Mouse (Mus musculus) hindbrain, embryonic 14.5 days (tissue): ENCODE data around the gene Olfr1302. TPM values are rescaled to one million over a fixed set of nuclear protein-coding genes. Genes with fewer than 3 reads are reported as not detected.

Experiments
- ATAC-seq: fragments of 200-750 bp; cut with Nextera tagmentation; 2 replicates; pipeline ENCODE4 v1.8.0; 2017; ENCODE audit warnings: moderate number of reproducible peaks, mild to moderate bottlenecking, moderate TSS enrichment, moderate library complexity; ENCODE audit not compliant: low FRiP score
- DNase-seq: peaks from one replicate; pipeline ENCODE4 v3.0.0-alpha.2; 2015; ENCODE audit warnings: low spot score
- H3K27ac ChIP-seq: fragments of 300-500 bp; sonication (generic); 2 replicates; pipeline ENCODE4 v1.5.1; 2014; ENCODE audit warnings: mild to moderate bottlenecking, moderate library complexity
- H3K27me3 ChIP-seq: fragments of 300-500 bp; sonication (generic); 2 replicates; pipeline ENCODE4 v1.6.1; 2014; ENCODE audit warnings: mild to moderate bottlenecking, low read length, mixed read lengths; ENCODE audit not compliant: control insufficient read depth, insufficient read depth
- H3K36me3 ChIP-seq: fragments of 300-500 bp; sonication (generic); replicated peaks from 2 replicates; pipeline ENCODE4 v1.6.1; 2014; ENCODE audit not compliant: control insufficient read depth, insufficient read depth
- H3K4me1 ChIP-seq: fragments of 300-500 bp; sonication (generic); replicated peaks from 2 replicates; pipeline ENCODE4 v1.6.1; 2014; ENCODE audit warnings: antibody characterized with exemption, low read length, mixed read lengths; ENCODE audit not compliant: control insufficient read depth, insufficient read depth
- H3K4me2 ChIP-seq: fragments of 300-500 bp; sonication (generic); replicated peaks from 2 replicates; pipeline ENCODE4 v1.6.1; 2014; ENCODE audit warnings: mild to moderate bottlenecking, moderate library complexity
- H3K4me3 ChIP-seq: fragments of 300-500 bp; sonication (generic); replicated peaks from 2 replicates; pipeline ENCODE4 v1.5.1; 2014; ENCODE audit warnings: mild to moderate bottlenecking, low read length
- H3K9ac ChIP-seq: fragments of 300-500 bp; sonication (generic); 2 replicates; pipeline ENCODE4 v1.6.1; 2014
- H3K9me3 ChIP-seq: fragments of 300-500 bp; sonication (generic); 2 replicates; pipeline ENCODE4 v1.6.1; 2016; ENCODE audit warnings: low read length; ENCODE audit not compliant: control insufficient read depth
- WGBS: fragments of 180-500 bp; shearing (Covaris S2); extraction: QIAGEN DNeasy Blood & Tissue Kit; methylation state at CpG from one replicate; pipeline ENCODE4 v1.1.7; 2014; 5-methylcytosine and 5-hydroxymethylcytosine counted together
- polyA plus RNA-seq: library from polyadenylated mRNA; unstranded; fragments of >200 nt; fragmentation: Nextera tagmentation; extraction: Ambion mirVana; gene quantifications from 2 replicates; pipeline ENCODE4 v1.2.1, GENCODE M21; 2014

The Olfr1302 gene
- not detected in 2 replicates for polyA plus RNA-seq

DNA sequence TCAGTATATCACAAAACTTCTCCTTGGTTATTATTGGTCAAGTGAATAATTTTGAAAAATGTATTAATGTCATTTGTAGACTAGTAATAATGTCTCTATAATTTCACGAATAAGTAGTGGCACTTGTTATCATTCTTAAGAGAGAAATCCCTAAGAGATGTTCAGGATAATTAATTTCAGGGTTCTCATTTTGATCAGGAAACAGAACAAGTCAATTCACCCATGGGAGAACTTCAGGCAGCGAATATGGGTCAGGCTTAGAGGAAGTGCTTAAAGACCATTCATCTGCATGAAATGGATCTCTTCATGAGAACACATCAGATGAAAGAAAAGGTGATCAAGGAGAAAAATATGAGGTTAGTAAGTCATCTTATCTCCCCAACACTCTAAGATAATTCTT lies at the start of gene Olfr1302:
TSS of gene Olfr1302 (plus strand) at position 301 of the 400 bp plus-strand sequence.
- no peak for DNase-seq
- Histone ChIP-seq H3K4me2 (no peak within 1 kb of the TSS), H3K4me3 (no peak within 1 kb of the TSS), H3K4me1 (no peaks in the 10 kb centered on the region), H3K9ac (no peak within 1 kb of the TSS), H3K36me3 (no peaks in the 10 kb centered on the region), H3K27me3 (no peaks in the 10 kb centered on the region), H3K27ac (no peak within 1 kb of the TSS), H3K9me3 (no peaks in the 10 kb centered on the region)
- no peak for ATAC-seq
- 78% methylated on average over 2 of the region's 2 CpGs for WGBS

GRCm38 (mm10) chr2:111750706-111751105 lies 26.5 kb upstream of the Olfr1302 start, which contains the start of gene Olfr1301:
Olfr1301 (plus strand) TSS chr2:111751006.
- H3K4me2 ChIP-seq, result no peak within 1 kb of the TSS
- H3K4me3 ChIP-seq, result no peak within 1 kb of the TSS
- H3K4me1 ChIP-seq, result no peaks in the 10 kb centered on the region
- no peaks in the 10 kb centered on the region for H3K36me3 ChIP-seq
- no peak within 1 kb of the TSS for H3K27ac ChIP-seq
- ATAC-seq (no peak), DNase-seq (no peak)
- H3K9ac ChIP-seq, result no peak within 1 kb of the TSS
- no peaks in the 10 kb centered on the region for H3K9me3 ChIP-seq
- H3K27me3 ChIP-seq, result no peaks in the 10 kb centered on the region
- 90% methylated on average over 3 of the region's 3 CpGs for WGBS

DNA sequence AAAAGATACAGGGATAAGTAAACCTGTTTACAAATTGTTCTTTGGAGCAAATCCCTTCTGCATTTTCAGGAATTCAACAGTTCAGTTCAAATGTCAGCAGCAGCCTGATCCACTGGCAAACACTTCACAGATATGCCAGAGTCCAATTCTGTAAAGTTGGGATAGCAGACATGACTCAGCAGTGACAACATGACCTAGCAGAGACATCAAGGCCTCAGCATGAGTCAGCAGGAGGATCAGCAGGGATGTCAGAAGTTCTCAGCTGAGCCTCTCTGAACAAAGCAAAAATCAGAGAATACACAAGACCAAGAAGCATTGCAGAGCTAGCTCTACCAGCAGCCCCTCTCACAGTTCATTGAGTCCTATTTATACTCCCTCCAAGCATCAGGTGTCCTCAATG lies 35.7 kb downstream of the Olfr1302 start:
- DNase-seq (no peak), ATAC-seq (no peak)
- Histone ChIP-seq H3K36me3 (no peaks in the 10 kb centered on the region), H3K4me1 (no peaks in the 10 kb centered on the region), H3K4me2 (no peak overlapping the region), H3K4me3 (no peak overlapping the region), H3K27ac (no peak overlapping the region), H3K27me3 (no peaks in the 10 kb centered on the region), H3K9ac (no peak overlapping the region), H3K9me3 (no peaks in the 10 kb centered on the region)

DNA sequence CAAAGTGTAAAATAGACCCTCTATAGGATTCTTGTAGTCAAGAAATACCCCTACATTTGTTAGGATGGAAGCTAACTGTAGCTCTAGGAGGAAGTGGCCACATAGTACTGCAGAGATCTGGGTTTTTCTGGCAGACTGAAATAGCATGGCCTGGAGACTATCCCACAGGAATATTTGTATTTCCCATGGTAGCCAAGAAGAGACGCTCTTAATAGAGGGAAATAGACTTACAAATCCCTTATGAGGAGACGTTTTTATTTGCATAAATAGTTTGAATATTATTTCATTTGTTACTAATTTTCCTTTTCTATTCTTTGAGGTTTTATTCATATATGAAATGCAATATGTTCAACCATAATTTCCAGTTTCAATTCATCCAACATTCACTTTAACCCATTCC lies 43.0 kb downstream of the Olfr1302 start, which contains the start of gene Olfr1303:
TSS of gene Olfr1303 (minus strand) at position 101 of the 400 bp plus-strand sequence.
- DNase-seq, result no peak
- Histone ChIP-seq H3K9ac (no peak within 1 kb of the TSS), H3K27me3 (no peaks in the 10 kb centered on the region), H3K4me2 (no peak within 1 kb of the TSS), H3K4me1 (no peaks in the 10 kb centered on the region), H3K36me3 (no peaks in the 10 kb centered on the region), H3K9me3 (no peaks in the 10 kb centered on the region), H3K27ac (no peak within 1 kb of the TSS), H3K4me3 (no peak within 1 kb of the TSS)
- no peak for ATAC-seq
- WGBS, result 92% methylated on average over 2 of the region's 2 CpGs

Other genes starting within 250 kb of the Olfr1302 start
- not detected in 2 replicates for gene Olfr1294, start 237.1 kb upstream of the Olfr1302 start, polyA plus RNA-seq
- gene Olfr1295, start 207.7 kb upstream of the Olfr1302 start, polyA plus RNA-seq, result not detected in 2 replicates
- gene Olfr1297, start 150.9 kb upstream of the Olfr1302 start, polyA plus RNA-seq, result not detected in 2 replicates
- gene Olfr1298, start 128.2 kb upstream of the Olfr1302 start, polyA plus RNA-seq, result not detected in 2 replicates
- gene Olfr1299, start 116.0 kb upstream of the Olfr1302 start, polyA plus RNA-seq, result not detected in 2 replicates
- not detected in 2 replicates for gene Olfr1301, start 26.4 kb upstream of the Olfr1302 start, polyA plus RNA-seq
- not detected in 2 replicates for gene Olfr1303, start 42.9 kb downstream of the Olfr1302 start, polyA plus RNA-seq
- gene Olfr1305, start 99.7 kb downstream of the Olfr1302 start, polyA plus RNA-seq, result not detected in 2 replicates
- not detected in 2 replicates for gene Olfr1306, start 138.8 kb downstream of the Olfr1302 start, polyA plus RNA-seq
- not detected in 2 replicates for gene Olfr1307, start 172.0 kb downstream of the Olfr1302 start, polyA plus RNA-seq
- not detected in 2 replicates for gene Olfr1308, start 187.5 kb downstream of the Olfr1302 start, polyA plus RNA-seq
- gene Olfr1309, start 212.9 kb downstream of the Olfr1302 start, polyA plus RNA-seq, result not detected in 2 replicates
- not detected in 2 replicates for gene Olfr1310, start 235.3 kb downstream of the Olfr1302 start, polyA plus RNA-seq
- gene Olfr1311, start 247.0 kb downstream of the Olfr1302 start, polyA plus RNA-seq, result not detected in 2 replicates